ENCODE assay signal across 8 mouse cellular contexts in the genomic region with DNA sequence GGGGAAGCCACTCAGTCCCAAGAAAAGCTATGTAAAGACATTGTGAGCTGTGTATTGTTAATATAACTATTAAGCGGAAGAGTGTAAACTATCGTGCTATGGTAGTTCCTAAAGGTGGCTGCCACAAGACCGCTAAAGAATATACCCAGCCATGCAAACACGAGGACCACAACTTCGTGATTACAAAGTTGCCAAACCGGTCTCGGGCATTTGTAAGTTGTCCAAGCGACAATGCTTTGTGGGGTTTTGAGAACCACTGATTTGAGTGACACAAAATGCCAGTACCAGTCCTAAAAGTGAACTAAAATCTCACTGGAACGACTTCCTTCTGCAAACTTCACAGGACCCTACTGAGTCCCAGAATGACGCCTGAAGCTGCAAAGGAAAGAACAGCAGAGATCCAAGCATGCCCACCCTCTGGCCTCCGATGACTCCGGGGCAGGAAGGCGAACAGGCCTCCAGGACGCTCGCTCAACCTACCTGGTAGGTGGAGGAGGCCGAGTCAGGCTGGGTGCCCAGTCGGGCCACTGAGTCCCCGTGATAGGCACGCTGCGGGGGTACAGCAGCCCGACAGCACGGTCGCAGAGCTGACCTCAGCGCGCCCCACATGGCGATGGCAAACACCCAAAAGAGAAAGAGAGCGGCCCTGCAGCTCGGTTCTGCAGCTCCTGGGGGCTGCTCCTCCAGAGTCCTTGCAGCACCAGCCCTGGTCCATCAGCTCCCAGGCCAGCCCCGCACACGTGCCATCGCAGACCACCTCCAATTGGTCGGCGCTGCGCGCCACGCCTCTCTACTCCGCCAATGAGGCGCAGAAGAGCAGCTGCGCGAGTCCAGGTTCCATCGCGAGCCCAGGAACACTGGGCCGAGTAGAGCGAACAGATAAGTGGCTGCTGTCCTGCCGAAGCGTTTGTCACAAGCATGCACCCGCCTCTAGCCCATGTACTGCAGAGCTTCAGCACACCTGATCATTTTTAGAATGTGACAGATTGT. TPM values are rescaled to one million over a fixed set of nuclear protein-coding genes. Genes with fewer than 3 reads are reported as not detected.
DNase-seq lines count a peak whose midpoint lies in the region; ATAC-seq and TF ChIP-seq lines count a peak whose summit lies in the region.

Gene Mccc2, minus strand, starts transcription at position 734 of the 990 bp plus-strand sequence.

- H3K9ac ChIP-seq in embryonic facial prominence, embryonic 14.5 days (ENCODE audit: low read depth, low read length) = peak within 1 kb of the TSS; percentile 84
- H3K9ac ChIP-seq in heart, adult 2 months (ENCODE audit: low read depth, low read length) = peak within 1 kb of the TSS; percentile 84
- H3K9ac ChIP-seq in limb, embryonic 13.5 days = peak within 1 kb of the TSS; percentile 91
- peak within 1 kb of the TSS; percentile 70 for H3K9ac ChIP-seq in midbrain, embryonic 16.5 days (ENCODE audit: low read depth, low read length)

- peak; percentile 90 for TF ChIP-seq POLR2A in heart, adult 2 months (IDR thresholded peaks at IDR 0.05; ENCODE audit: insufficient read depth, low read depth, low read length)

- peak; percentile 85 for TF ChIP-seq EP300 in heart, adult 2 months (IDR thresholded peaks at IDR 0.05; ENCODE audit: insufficient read depth, low read depth, low read length)

- H3K4me3 ChIP-seq in embryonic facial prominence, embryonic 14.5 days (ENCODE audit: low read depth, low read length) = peak within 1 kb of the TSS; percentile 83
- H3K4me3 ChIP-seq in heart, adult 2 months = peak within 1 kb of the TSS; percentile 80
- H3K4me3 ChIP-seq in limb, embryonic 13.5 days = peak within 1 kb of the TSS; percentile 81
- peak within 1 kb of the TSS; percentile 61 for H3K4me3 ChIP-seq in midbrain, embryonic 16.5 days (ENCODE audit: low read depth, low read length)

- H3K36me3 ChIP-seq in embryonic facial prominence, embryonic 14.5 days (ENCODE audit: control insufficient read depth, insufficient read depth, low read length) = peaks cover 5% of the 10 kb centered on the region
- H3K36me3 ChIP-seq in heart, adult 2 months (ENCODE audit: control insufficient read depth, insufficient read depth, low read length) = no peaks in the 10 kb centered on the region
- H3K36me3 ChIP-seq in limb, embryonic 13.5 days = peaks cover 5% of the 10 kb centered on the region
- H3K36me3 ChIP-seq in midbrain, embryonic 16.5 days (ENCODE audit: control insufficient read depth, insufficient read depth, low read length) = 0 out of 2 replicates have a peak, but pooled peaks cover 2% of the 10 kb centered on the region

- no peak for TF ChIP-seq CTCF in heart, adult 2 months (IDR thresholded peaks at IDR 0.05)

- 6% methylated on average over 35 of the region's 47 CpGs for WGBS in embryonic facial prominence, embryonic 14.5 days
- 2% methylated on average over 47 of the region's 47 CpGs for WGBS in heart, adult 2 months
- WGBS in limb, embryonic 13.5 days = 6% methylated on average over 47 of the region's 47 CpGs
- 5% methylated on average over 42 of the region's 47 CpGs for WGBS in midbrain, embryonic 16.5 days

- intact Hi-C loops in heart, adult 2 months (cut with DNase I) = no loop called here

- peak within 1 kb of the TSS; percentile 70; the same call in 1 of the 2 replicates for H3K27ac ChIP-seq in embryonic facial prominence, embryonic 14.5 days (replicated peaks; ENCODE audit: low read depth, low read length)
- peak within 1 kb of the TSS; percentile 78 for H3K27ac ChIP-seq in heart, adult 2 months
- peak within 1 kb of the TSS; percentile 44; the same call in 1 of the 2 replicates for H3K27ac ChIP-seq in limb, embryonic 13.5 days
- peak within 1 kb of the TSS; percentile 60 for H3K27ac ChIP-seq in midbrain, embryonic 16.5 days (ENCODE audit: low read length)

- H3K4me2 ChIP-seq in embryonic facial prominence, embryonic 14.5 days (ENCODE audit: low read depth, low read length) = peak within 1 kb of the TSS; percentile 67
- peak within 1 kb of the TSS; percentile 84 for H3K4me2 ChIP-seq in limb, embryonic 13.5 days (replicated peaks)
- peak within 1 kb of the TSS; percentile 96 for H3K4me2 ChIP-seq in midbrain, embryonic 16.5 days (ENCODE audit: low read length)

- H3K9me3 ChIP-seq in embryonic facial prominence, embryonic 14.5 days (ENCODE audit: control insufficient read depth, low read length) = no peaks in the 10 kb centered on the region
- no peaks in the 10 kb centered on the region for H3K9me3 ChIP-seq in limb, embryonic 13.5 days
- H3K9me3 ChIP-seq in midbrain, embryonic 16.5 days (replicated peaks; ENCODE audit: control insufficient read depth, low read length, poor library complexity, severe bottlenecking) = no peaks in the 10 kb centered on the region

- peak; percentile 93 for DNase-seq in 3T3-L1 (ENCODE audit: low read depth, low spot score)
- DNase-seq in adrenal gland, postnatal 4 days (ENCODE audit: low spot score in 2 of 2) = peak; percentile 63 to 74
- DNase-seq in embryonic facial prominence, embryonic 14.5 days (ENCODE audit: low spot score) = peak; percentile 97
- peak; percentile 80 to 89 for DNase-seq in heart, adult 2 months
- DNase-seq in kidney, adult 8-10 months = peak; percentile 84
- peak; percentile 31 to 82 for DNase-seq in spleen, postnatal 10 days (ENCODE audit: low spot score in 2 of 2)

- no peaks in the 10 kb centered on the region for H3K27me3 ChIP-seq in embryonic facial prominence, embryonic 14.5 days (replicated peaks; ENCODE audit: control insufficient read depth, insufficient read depth, low read length)
- no peaks in the 10 kb centered on the region for H3K27me3 ChIP-seq in heart, adult 2 months (ENCODE audit: control insufficient read depth, insufficient read depth, low read length)
- no peaks in the 10 kb centered on the region for H3K27me3 ChIP-seq in limb, embryonic 13.5 days
- no peaks in the 10 kb centered on the region for H3K27me3 ChIP-seq in midbrain, embryonic 16.5 days (ENCODE audit: control insufficient read depth, insufficient read depth, low read depth, low read length)

- peaks cover under 1% of the 10 kb centered on the region for H3K79me2 ChIP-seq in heart, adult 2 months (replicated peaks; ENCODE audit: control insufficient read depth, insufficient read depth, low read length)

- peaks cover 11% of the 10 kb centered on the region for H3K4me1 ChIP-seq in embryonic facial prominence, embryonic 14.5 days (ENCODE audit: control insufficient read depth, insufficient read depth, low read length)
- H3K4me1 ChIP-seq in heart, adult 2 months (ENCODE audit: control insufficient read depth, insufficient read depth, low read length) = peaks cover 2% of the 10 kb centered on the region; the same call in 1 of the 2 replicates
- H3K4me1 ChIP-seq in limb, embryonic 13.5 days = peaks cover 21% of the 10 kb centered on the region
- peaks cover 17% of the 10 kb centered on the region for H3K4me1 ChIP-seq in midbrain, embryonic 16.5 days (ENCODE audit: control insufficient read depth, insufficient read depth, low read length)

- ATAC-seq in embryonic facial prominence, embryonic 14.5 days (ENCODE audit: low read depth) = peak; percentile 100
- peak; percentile 100 for ATAC-seq in limb, embryonic 13.5 days (ENCODE audit: low FRiP score, low read depth)
- ATAC-seq in midbrain, embryonic 16.5 days = peak; percentile 100

RNA-seq across cellular contexts. Expression of gene Mccc2, which starts in this region (rescaled TPM):
- total RNA-seq in adrenal gland, postnatal 4 days (2021) = 10 to 100 TPM; 53.9 to 56.9 TPM
- polyA plus RNA-seq in embryonic facial prominence, embryonic 14.5 days (2014; fragmentation: Nextera tagmentation; extraction: Ambion mirVana) = 37.5 and 44.2 TPM in 2 replicates
- total RNA-seq in heart, adult 2 months (2021) = 10 to 100 TPM; 77.9 to 95.3 TPM
- 32.6 and 45.9 TPM in 2 replicates for polyA plus RNA-seq in heart, adult 2 months (2012; rRNA removed)
- 50.2 and 52.4 TPM in 2 replicates for polyA plus RNA-seq in limb, embryonic 13.5 days (2015; fragmentation: Nextera tagmentation; extraction: Ambion mirVana)
- polyA plus RNA-seq in midbrain, embryonic 16.5 days (2015; fragmentation: Nextera tagmentation; extraction: Ambion mirVana) = 30.3 and 34.9 TPM in 2 replicates

Comparison
In these comparisons a context has a peak if more than half of its experiments do, and no peak if none do; other contexts are left out.
1. Peak in every context shown above with its lines: DNase-seq, ATAC-seq, H3K4me3 ChIP-seq and H3K27ac ChIP-seq.